Mouse (Mus musculus) hindbrain, postnatal 0 days (tissue): ENCODE results near the gene Rab3c. TPM values are rescaled to one million over a fixed set of nuclear protein-coding genes. Genes with fewer than 3 reads are reported as not detected.

Source experiments
- ATAC-seq: fragments of 200-750 bp; cut with Nextera tagmentation; 2 replicates; pipeline ENCODE4 v1.8.0; 2017; ENCODE audit warnings: mild to moderate bottlenecking, moderate TSS enrichment, moderate library complexity
- DNase-seq: peaks from one replicate; pipeline ENCODE4 v3.0.0-alpha.2; 2015; ENCODE audit warnings: low spot score
- H3K27ac ChIP-seq: fragments of 300-500 bp; sonication (generic); 2 replicates; pipeline ENCODE4 v1.5.1; 2014; ENCODE audit warnings: mild to moderate bottlenecking
- H3K27me3 ChIP-seq: fragments of 300-500 bp; sonication (generic); 2 replicates; pipeline ENCODE4 v1.6.1; 2014; ENCODE audit warnings: low read length, mixed read lengths; ENCODE audit not compliant: insufficient read depth
- H3K36me3 ChIP-seq: fragments of 300-500 bp; sonication (generic); 2 replicates; pipeline ENCODE4 v1.6.1; 2014; ENCODE audit warnings: low read length, mixed read lengths; ENCODE audit not compliant: insufficient read depth
- H3K4me1 ChIP-seq: fragments of 300-500 bp; sonication (generic); 2 replicates; pipeline ENCODE4 v1.6.1; 2014; ENCODE audit warnings: antibody characterized with exemption, low read length, mixed read lengths; ENCODE audit not compliant: insufficient read depth
- H3K4me2 ChIP-seq: fragments of 300-500 bp; sonication (generic); 2 replicates; pipeline ENCODE4 v1.6.1; 2014; ENCODE audit warnings: low read depth, mild to moderate bottlenecking, low read length, moderate library complexity, mixed read lengths
- H3K4me3 ChIP-seq: fragments of 300-500 bp; sonication (generic); 2 replicates; pipeline ENCODE4 v1.5.1; 2014; ENCODE audit warnings: low read length
- H3K9ac ChIP-seq: fragments of 300-500 bp; sonication (generic); replicated peaks from 2 replicates; pipeline ENCODE4 v1.6.1; 2014; ENCODE audit warnings: mild to moderate bottlenecking, low read length, moderate library complexity, mixed read lengths
- H3K9me3 ChIP-seq: fragments of 300-500 bp; sonication (generic); 2 replicates; pipeline ENCODE4 v1.6.1; 2016; ENCODE audit warnings: low read length, mixed read lengths
- CTCF ChIP-seq: IDR thresholded peaks from 2 replicates; pipeline ENCODE4 v1.5.1; 2016; ENCODE audit warnings: antibody characterized with exemption, control low read depth, low read depth
- WGBS: fragments of 180-500 bp; shearing (Covaris S2); extraction: QIAGEN DNeasy Blood & Tissue Kit; methylation state at CpG from one replicate; pipeline ENCODE4 v1.1.7; 2014; 5-methylcytosine and 5-hydroxymethylcytosine counted together
- polyA plus RNA-seq: library from polyadenylated mRNA; unstranded; fragments of >200 nt; fragmentation: Nextera tagmentation; extraction: Ambion mirVana; gene quantifications from 2 replicates; pipeline ENCODE4 v1.2.1, GENCODE M21; 2015
- total RNA-seq: library from RNA; depleted of rRNA; stranded (reverse); fragments of >200 nt; gene quantifications from 2 replicates; pipeline ENCODE4 v1.2.3, GENCODE M21; 2014

The Rab3c gene
- total and polyA plus RNA-seq, 2 experiments from 2014 or later: 125 to 130 TPM

DNA sequence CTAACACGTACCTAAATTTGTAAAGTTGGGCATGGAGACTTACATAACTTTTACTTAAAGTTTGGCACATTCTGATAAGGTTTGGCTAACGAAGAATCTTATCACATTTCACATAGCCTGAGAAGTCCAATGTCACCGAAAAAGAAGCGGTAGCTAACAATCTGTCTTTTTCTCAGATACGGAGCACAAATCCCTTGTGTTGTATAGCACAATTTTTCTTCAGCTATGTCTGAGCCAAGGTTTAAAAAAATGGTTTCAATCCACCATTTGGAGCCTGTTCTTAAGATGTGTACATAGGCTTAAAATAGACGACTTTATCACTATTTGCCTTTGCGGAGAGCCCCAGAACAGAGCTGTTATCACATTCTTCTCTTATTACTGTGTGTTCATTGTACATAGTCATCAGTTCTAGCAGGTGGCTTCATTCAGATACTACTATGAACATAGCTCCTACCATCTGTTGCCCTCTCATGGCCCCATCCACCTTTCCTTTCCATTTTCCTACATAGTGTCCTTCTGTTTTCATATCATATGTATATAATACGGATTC lies 69.2 kb downstream of the Rab3c start:
- TF ChIP-seq CTCF: no peak
- no peaks in the 10 kb centered on the region for H3K27me3 ChIP-seq
- H3K9ac ChIP-seq: no peak overlapping the region
- no peaks in the 10 kb centered on the region for H3K9me3 ChIP-seq
- no peaks in the 10 kb centered on the region for H3K36me3 ChIP-seq
- H3K4me2 ChIP-seq: no peak overlapping the region
- no peak overlapping the region for H3K4me3 ChIP-seq
- no peak for ATAC-seq
- DNase-seq: no peak
- H3K27ac ChIP-seq: no peak overlapping the region
- 89% methylated on average over 8 of the region's 8 CpGs for WGBS
- H3K4me1 ChIP-seq: no peaks in the 10 kb centered on the region

DNA sequence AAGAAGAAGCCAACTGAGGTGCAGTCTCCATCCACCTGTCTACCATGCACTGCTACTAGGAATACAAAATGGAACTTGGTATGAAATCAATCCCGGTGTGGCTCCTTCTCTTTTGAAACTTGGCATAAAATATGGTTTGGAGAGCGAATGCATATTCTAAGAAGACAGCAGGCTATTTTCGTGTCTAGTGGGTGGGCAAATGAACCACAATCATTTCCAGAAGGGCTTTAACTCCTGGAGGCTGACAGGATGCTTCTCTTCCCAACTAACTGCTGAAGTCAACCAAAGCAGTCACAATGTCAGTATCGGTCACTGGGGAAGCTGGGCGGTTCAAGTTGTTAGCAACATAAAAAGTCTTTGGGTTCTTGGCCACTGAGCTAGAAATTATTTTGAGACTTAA lies 81.9 kb downstream of the Rab3c start:
- WGBS: 83% methylated on average over 5 of the region's 5 CpGs
- no peaks in the 10 kb centered on the region for H3K9me3 ChIP-seq
- no peak overlapping the region for H3K27ac ChIP-seq
- ATAC-seq: no peak
- no peak overlapping the region for H3K4me2 ChIP-seq
- no peak overlapping the region for H3K9ac ChIP-seq
- H3K4me1 ChIP-seq: no peaks in the 10 kb centered on the region
- TF ChIP-seq CTCF: no peak
- H3K27me3 ChIP-seq: no peaks in the 10 kb centered on the region
- no peak for DNase-seq
- no peaks in the 10 kb centered on the region for H3K36me3 ChIP-seq
- no peak overlapping the region for H3K4me3 ChIP-seq

DNA sequence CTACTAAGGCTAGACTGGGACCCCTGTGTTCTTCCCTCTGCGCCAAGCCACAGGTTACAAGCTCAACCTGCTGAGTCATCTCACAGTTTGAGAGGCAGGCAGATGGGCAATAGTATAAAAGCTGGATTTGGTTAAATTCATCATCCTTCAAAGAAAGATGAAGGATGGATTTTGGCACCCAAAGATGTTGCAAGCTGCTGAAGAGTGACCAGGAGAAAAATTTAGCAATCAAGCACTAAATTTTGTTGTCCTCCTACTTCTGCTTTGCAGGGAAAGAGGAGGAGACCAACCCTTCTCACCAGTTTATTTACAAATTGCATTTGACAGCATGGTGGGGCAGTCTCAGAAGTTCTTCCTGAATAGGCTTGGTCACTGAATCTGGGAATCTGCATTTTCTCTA lies 90.8 kb downstream of the Rab3c start:
- ATAC-seq: no peak
- Histone ChIP-seq H3K4me3 (no peak overlapping the region), H3K36me3 (no peaks in the 10 kb centered on the region), H3K9me3 (no peaks in the 10 kb centered on the region), H3K9ac (no peak overlapping the region), H3K27ac (no peak overlapping the region), H3K27me3 (no peaks in the 10 kb centered on the region), H3K4me1 (no peaks in the 10 kb centered on the region), H3K4me2 (no peak overlapping the region)
- WGBS: 50% methylated on average over 1 of the region's 1 CpGs
- no peak for DNase-seq
- TF ChIP-seq CTCF: no peak

DNA sequence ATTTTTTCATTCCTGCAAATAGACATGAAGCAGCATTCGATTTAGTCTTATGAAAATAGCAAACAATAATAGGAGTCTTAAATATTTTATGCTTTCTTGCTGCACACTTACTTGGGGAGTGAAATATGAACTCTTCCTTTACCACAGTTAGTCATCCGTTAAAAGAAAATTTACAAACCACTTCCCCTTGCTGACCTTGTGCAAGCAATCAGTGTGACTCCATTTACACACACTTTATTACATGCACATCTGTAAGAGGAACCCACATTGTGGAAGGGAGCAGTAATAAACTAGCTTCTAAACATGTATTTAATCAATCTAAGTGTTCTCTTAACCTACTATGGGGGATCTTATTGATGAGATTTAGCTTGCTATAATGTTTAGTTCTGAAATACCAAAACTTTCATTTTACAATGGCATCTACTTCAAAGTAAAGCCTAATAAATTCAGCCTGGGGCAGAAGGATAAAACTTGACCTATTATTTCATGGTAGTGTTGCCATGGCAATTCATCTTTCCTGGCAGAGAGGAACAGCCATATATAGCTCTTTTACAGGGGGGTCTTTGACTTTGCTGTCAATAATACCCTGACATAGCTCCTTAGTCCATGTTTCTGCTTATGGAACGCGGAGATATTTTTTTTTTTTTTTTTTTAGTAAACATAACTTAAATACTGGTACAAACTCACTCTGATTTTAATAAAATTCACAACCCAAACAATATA lies 95.7 kb downstream of the Rab3c start:
- Histone ChIP-seq H3K4me2 (no peak overlapping the region), H3K4me1 (no peaks in the 10 kb centered on the region), H3K4me3 (no peak overlapping the region), H3K27ac (no peak overlapping the region), H3K9ac (no peak overlapping the region), H3K27me3 (no peaks in the 10 kb centered on the region), H3K9me3 (no peaks in the 10 kb centered on the region), H3K36me3 (no peaks in the 10 kb centered on the region)
- DNase-seq: no peak
- 76% methylated on average over 4 of the region's 4 CpGs for WGBS
- TF ChIP-seq CTCF: no peak
- no peak for ATAC-seq

DNA sequence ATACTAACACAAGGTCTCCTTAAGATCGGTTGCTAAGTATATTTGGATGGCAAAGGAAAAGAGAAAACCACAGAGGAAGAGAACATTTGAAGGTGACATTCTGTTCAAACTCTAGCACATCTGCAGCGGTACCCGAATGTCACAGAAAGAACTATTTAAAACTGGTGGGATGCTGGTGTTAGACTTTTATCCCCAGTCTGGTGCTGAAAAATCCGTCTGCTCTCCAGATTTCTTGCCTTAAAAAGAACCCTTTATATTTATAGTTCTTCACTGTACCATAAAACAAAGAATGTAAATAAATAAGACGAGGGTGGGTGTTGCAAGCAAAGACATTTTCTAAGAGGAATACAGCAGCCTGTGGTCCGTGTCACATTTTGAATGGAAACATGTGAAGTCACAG lies 105.1 kb downstream of the Rab3c start:
- Histone ChIP-seq H3K27me3 (no peaks in the 10 kb centered on the region), H3K36me3 (no peaks in the 10 kb centered on the region), H3K9me3 (no peaks in the 10 kb centered on the region), H3K9ac (no peak overlapping the region), H3K27ac (no peak overlapping the region), H3K4me2 (no peak overlapping the region), H3K4me1 (0 out of 2 replicates have a peak, but pooled peaks cover 2% of the 10 kb centered on the region), H3K4me3 (no peak overlapping the region)
- ATAC-seq: no peak
- TF ChIP-seq CTCF: no peak
- no peak for DNase-seq
- 82% methylated on average over 6 of the region's 6 CpGs for WGBS

DNA sequence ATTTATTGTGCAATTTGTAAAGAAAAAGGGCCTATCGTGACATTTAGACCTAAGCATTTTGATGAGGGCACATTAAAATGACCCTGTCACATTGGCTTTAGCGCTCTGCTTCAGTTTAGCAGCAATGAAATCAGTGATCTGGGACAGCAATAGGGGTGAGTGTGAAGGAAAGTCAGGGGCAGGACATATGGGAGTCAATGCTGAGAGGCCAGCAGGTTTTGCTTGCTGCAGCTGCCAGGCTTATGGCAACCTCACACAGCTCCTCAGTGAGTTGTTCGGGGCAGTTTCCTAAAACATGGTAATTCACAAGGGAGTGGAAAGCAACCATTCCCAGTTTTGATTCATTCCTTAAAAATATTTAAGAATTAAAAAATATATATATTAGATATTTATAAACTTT lies 111.1 kb downstream of the Rab3c start:
- H3K4me1 ChIP-seq: peaks cover 6% of the 10 kb centered on the region; the same call in 1 of the 2 replicates
- no peak overlapping the region for H3K27ac ChIP-seq
- ATAC-seq (0 out of 2 replicates have a peak, but pooled peaks have one; percentile 45), DNase-seq (peak; percentile 28)
- TF ChIP-seq CTCF: no peak
- H3K9ac ChIP-seq: no peak overlapping the region
- no peak overlapping the region for H3K4me2 ChIP-seq
- WGBS: 42% methylated on average over 3 of the region's 3 CpGs
- no peaks in the 10 kb centered on the region for H3K36me3 ChIP-seq
- H3K9me3 ChIP-seq: no peaks in the 10 kb centered on the region
- H3K4me3 ChIP-seq: no peak overlapping the region
- no peaks in the 10 kb centered on the region for H3K27me3 ChIP-seq

DNA sequence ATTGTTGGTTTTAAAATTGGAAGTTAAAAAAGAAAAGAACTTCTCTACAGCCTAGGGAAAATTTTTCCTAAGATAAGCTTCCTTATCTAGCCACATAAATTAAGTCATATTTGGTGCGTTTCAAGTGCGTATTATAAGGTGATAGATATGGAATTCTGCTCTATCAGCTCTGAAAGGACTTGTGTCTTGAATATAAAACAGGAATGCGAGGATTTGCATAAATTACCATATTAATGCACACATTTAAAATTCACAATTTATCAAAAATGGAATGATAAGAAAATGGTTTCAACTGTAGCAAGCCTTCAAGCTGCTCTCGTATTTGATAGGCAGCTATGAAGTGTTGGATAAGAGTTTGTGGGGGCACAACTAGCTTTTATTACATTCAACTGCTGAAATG lies 111.6 kb downstream of the Rab3c start:
- H3K4me1 ChIP-seq: peaks cover 6% of the 10 kb centered on the region; the same call in 1 of the 2 replicates
- no peaks in the 10 kb centered on the region for H3K36me3 ChIP-seq
- H3K9me3 ChIP-seq: no peaks in the 10 kb centered on the region
- H3K4me2 ChIP-seq: no peak overlapping the region
- no peak for TF ChIP-seq CTCF
- ATAC-seq (no peak), DNase-seq (no peak)
- H3K27ac ChIP-seq: no peak overlapping the region
- WGBS: 52% methylated on average over 4 of the region's 4 CpGs
- no peaks in the 10 kb centered on the region for H3K27me3 ChIP-seq
- no peak overlapping the region for H3K9ac ChIP-seq
- no peak overlapping the region for H3K4me3 ChIP-seq
